Mouse (Mus musculus) 3134 (cell line): ENCODE measurements around the gene Tmem50b.
A peak's percentile ranks its signal among the peaks of the same experiment; 100 is the strongest.

Experiments
- DNase-seq: peaks from one replicate; pipeline ENCODE4 v3.0.0-alpha.2; 2011; ENCODE audit warnings: low spot score; ENCODE audit not compliant: insufficient read length; ENCODE audit errors: extremely low read depth

The Tmem50b gene

DNA sequence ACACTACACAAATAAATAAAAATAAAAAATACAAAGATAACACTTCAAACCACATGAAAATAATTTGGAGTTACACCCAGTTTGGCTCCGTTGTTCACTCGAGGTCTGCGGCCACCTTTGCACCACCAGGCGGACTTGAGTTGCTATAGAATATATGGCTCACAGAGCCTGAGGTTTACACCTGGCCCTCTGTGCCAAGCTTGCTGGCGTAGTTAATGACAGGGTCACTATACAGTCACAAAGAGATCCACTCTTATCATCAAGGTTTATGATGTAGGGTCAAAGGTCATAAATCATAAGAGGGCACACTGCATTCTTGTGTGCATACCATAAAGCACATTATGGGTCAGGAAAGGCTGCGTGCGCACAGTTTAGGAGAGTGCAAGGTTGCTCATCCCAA is 31.6 kb downstream of the Tmem50b start:
- DNase-seq = no peak

DNA sequence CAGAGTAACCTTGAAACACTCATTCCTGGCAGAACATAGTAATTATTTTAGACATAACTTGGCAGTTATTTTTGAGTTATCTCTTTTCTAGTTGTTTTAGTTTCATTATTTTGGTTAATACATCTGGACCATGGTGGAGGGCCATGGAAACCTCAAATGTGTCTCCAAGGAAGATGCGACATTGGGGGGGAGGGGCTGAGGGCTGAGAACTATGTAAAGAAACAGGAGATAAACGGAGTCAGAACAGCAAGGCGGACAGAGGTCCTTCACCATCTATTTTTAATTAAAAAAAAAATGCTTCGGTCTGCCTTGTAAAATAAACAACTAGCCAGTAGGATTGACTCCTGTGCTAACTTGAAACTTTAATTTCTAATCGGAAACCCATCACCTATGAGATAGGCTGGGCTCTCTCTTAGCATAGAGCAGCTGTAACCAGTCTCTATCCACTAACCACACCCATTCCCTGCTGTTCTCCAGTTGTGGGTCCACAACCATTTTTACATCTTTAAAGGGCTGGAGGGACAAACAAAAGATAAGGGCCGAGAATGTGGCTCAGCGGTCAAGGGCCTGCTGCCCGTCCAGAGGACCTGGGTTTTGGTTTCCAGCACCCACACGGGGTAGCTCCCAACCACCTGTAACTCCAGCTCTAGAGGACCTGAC is 32.2 kb downstream of the Tmem50b start:
- no peak for DNase-seq

GRCm38 (mm10) chr16:91564580-91565291 is 32.9 kb downstream of the Tmem50b start:
- DNase-seq = no peak

GRCm38 (mm10) chr16:91561541-91562457 is 35.8 kb downstream of the Tmem50b start:
- DNase-seq = no peak

DNA sequence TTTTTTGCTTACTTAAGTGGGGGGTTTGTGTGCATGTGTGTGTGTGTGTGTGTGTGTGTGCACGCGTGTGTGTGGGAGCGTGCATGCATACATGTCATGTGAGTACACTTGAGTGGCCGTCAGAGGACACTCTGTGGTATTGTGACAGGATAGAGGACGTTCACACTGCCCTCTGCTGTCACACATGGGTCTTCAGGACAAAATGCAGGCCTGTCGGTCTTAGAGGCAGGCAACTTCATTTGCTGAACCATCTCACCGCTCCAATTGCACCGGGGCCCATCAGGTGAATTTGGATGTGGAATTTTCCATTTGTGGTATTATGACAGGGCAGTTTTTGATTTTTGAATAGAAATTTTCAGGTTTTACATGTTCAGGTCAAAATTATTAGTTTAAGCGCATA is 36.5 kb downstream of the Tmem50b start:
- no peak for DNase-seq

DNA sequence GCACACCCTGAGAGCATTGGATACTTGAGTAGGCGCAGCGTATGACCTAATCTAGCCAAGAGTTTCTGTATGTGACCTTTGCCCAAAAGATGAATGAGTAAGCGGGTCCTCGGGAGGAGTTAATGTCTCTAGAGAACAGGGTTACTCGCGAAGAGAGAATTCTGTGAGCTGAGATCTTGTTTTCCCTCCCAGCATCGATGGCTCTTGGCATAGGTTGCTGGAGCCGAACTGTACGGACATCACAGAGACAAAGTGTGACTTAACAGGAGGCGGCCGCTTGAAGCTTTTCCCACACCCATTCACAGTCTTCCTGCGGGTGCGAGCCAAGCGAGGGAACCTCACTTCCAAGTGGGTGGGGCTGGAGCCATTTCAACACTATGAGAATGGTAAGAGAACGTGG is 39.9 kb downstream of the Tmem50b start:
- DNase-seq = no peak

- DNase-seq = no peak
Observed at GRCm38 (mm10) chr16:91557214-91557613, 40.4 kb downstream of the Tmem50b start.

- DNase-seq = no peak
Observed at GRCm38 (mm10) chr16:91556659-91557058, 40.9 kb downstream of the Tmem50b start.

DNA sequence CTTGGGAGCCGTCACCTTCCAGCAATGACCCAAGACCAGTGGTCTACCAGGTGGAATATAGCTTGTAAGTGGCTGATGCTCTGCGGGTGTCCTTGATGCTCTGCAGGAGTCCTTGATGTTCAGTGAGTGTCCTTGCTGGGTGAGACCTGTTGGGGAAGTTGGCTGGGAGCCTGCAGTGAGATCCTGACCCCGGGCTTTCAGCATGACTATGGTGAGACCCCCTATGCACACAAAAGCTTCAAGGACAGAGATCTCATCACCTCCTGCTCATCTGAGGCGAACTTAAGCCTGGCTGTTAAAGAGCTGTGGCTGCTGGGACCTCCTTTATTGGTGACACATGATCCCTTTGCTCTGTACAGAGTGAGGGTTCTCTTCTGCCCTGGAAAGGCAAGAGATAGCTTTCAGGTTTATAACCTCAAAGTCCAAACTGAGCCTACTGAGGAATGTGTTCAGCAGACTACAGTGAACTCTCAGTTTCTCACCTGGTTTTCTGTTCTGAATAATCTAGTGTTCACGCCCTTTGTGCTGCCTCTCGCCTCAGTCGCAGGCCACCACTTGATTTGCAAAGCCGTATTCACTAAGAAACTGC is 42.5 kb downstream of the Tmem50b start:
- DNase-seq = no peak

DNA sequence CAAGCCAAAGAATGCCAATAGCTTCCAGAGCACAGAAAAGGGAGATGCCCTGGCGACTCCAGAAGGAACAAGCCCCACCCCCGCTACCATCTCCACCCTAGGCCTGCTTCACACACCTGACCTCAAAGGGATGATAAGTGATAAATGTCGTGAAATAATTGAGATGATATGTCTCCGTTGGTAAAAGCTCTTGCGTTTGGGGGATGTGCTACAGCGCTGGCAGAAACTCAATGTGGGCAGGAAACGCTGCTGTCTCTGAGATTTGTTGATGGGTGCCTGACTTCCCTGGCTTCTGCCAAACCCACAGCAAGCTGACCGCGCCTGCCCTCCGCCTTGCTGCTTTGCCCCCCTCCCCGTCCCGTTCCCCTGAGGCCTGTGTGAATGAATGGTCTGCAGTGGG is 44.0 kb downstream of the Tmem50b start:
- DNase-seq = peak; percentile 45

DNA sequence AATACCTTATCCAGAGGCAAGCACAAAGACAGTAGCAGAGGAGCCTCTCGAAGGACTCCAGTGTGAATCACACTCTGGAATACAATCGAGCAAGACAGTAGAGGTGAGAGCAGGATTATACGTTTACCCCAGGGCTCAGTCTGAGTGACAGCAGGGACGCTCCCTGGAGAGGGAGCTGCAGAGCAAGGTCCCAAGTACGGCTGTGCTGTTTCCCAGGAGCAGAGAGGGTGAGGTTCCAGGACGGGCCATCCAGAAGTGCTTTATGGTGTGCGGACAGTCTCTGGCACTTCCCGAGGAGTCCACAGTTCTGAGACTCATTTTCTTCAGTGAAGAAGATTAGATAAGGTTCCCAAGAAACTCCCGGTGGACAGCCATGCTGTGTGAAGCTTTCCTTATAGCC is 45.5 kb downstream of the Tmem50b start:
- DNase-seq = no peak

GRCm38 (mm10) chr16:91551081-91551524 is 46.5 kb downstream of the Tmem50b start:
- DNase-seq = peak; percentile 44

GRCm38 (mm10) chr16:91549616-91550015 is 48.0 kb downstream of the Tmem50b start:
- DNase-seq = no peak

GRCm38 (mm10) chr16:91548996-91549395 is 48.6 kb downstream of the Tmem50b start:
- no peak for DNase-seq

DNA sequence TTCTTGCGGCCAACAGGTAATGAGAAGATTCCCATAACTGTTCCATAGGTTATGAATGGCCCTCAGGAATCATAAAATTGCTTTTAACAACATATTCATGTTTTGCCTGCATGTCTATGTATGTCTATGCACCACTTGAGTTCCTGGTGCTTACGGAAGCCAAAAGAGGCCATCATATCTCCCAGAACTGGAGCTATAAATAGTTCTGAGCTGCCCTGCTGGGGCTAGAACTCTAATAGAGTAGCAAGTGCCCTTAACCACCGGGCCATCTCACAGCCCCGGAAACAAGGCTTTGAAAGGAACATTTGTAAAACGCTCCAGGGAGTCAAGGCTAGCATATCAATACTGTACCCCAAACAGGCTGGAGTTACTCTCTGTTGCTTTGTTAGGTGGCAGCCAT is 49.0 kb downstream of the Tmem50b start:
- no peak for DNase-seq

- no peak for DNase-seq
Observed at GRCm38 (mm10) chr16:91547974-91548373, 49.6 kb downstream of the Tmem50b start.

- peak; percentile 72 for DNase-seq
Observed at GRCm38 (mm10) chr16:91546836-91547741, 50.5 kb downstream of the Tmem50b start, which contains the start of gene Ifngr2. TSS of gene Ifngr2 (plus strand) at chr16:91547072.

DNA sequence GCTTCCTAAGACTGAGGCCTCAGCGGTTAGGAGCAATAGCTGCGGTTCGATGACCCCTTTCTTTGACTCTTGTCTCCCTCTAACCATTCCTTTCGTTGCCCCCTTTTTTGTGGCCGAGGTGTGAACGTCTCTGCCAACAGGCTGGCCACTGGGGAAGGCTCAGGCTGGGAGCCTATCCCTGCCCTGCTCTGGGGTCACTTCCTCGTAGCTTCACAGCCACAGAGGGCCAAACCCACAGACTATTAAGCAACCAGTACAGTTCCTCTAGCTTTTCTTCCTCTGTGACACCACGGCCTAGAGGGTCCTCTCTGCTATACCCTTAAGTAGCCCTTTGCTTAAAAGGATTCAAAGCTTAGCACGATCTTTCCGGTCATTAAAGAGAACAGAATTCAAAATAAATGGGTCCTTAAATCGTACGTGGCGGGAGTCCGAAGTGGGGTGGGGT is 51.2 kb downstream of the Tmem50b start:
- no peak for DNase-seq

- no peak for DNase-seq
Observed at GRCm38 (mm10) chr16:91545597-91546281, 51.9 kb downstream of the Tmem50b start.
